Mouse (Mus musculus): Measurements from ENCODE around the gene Mrgprf. TPM values are rescaled to one million over a fixed set of nuclear protein-coding genes. Genes with fewer than 3 reads are reported as not detected.

Gene Mrgprf
- polyA plus RNA-seq, 1 experiment from 2014 or later: 2.2 TPM

DNA sequence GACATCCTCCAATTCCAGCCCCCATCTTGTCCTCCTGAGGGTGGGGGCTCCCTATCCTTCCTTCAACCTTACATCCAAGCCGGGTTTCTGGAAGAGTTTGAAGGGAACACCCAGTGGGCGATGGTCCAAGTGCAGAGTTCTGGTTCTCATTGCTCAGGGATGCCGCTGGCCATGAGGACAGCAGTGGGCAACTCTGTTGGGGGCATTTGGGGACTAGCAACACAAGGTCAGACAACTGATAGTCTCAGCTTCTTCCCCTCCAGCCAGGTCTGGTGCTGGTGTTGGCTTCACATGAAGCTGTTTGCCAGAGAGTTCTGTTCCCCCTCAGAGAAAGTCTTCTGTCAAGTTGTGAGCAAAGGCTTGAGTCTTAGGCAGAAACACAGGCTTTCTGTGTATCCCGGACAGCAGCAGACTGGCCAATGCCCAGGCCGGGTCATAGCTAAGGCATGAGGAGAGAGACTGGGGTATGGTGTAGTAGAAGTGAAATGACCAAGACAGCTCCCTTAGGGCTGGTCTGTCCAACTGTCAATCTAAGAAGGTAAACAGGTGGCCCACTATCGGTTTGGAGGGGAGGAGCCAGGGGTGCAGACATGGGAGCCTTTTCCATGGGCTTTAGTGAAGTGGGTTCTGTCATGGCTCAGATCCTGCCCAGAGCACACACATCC is 845 bp downstream of the Mrgprf start:
- no peaks in the 10 kb centered on the region for H3K36me3 ChIP-seq
- no peak for ATAC-seq (ENCODE audit: low FRiP score)
- H3K4me2 ChIP-seq: no peak overlapping the region
- H3K27me3 ChIP-seq (replicated peaks): no peaks in the 10 kb centered on the region
- peaks cover 10% of the 10 kb centered on the region for H3K4me1 ChIP-seq
- H3K9ac ChIP-seq (replicated peaks): no peak overlapping the region
- no peak overlapping the region for H3K4me3 ChIP-seq (replicated peaks)
- 89% methylated on average over 6 of the region's 6 CpGs for WGBS
- no peaks in the 10 kb centered on the region for H3K9me3 ChIP-seq (replicated peaks)
- H3K27ac ChIP-seq (replicated peaks): no peak overlapping the region

DNA sequence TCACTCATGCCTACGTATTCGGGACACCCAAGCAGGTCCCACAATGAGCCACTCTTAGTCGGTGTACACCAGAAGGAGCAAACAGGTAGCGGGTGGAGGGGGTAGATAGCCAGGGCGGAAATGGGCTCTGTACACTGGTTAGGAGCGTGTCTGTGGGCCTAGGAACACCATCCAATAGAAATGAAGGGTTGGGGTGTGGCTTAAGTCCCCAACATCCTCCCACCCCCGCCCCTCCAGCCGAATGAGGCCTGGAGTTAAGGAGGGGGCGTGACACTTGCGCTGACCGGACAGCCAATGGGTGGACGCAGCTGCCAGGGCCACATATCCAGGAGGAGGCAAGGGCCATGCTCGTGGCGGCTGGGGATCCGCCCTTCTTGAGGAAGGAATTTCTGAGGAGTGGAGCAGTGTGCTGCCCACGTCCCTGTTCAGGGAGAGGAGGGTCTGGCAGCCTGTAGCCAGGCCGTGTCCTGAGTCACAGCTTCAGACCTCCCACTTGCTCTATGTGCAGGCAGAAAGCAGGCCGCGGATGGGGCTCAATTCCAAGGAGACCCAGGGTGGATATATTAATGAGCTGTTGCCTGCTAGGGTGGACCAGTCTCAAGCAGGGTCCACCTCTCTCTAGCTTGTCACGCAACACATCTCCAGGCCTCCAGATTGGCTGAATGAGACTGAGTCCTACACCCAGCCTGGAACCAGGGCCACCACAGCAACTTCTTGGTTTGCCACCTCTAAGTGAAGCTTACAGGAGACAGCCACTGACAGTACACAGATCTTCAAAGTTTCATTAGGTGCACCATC is 2.1 kb downstream of the Mrgprf start:
- Histone ChIP-seq H3K36me3 (no peaks in the 10 kb centered on the region), H3K27me3 (replicated peaks) (no peaks in the 10 kb centered on the region), H3K27ac (replicated peaks) (no peak overlapping the region), H3K9ac (replicated peaks) (no peak overlapping the region), H3K4me1 (peaks cover 10% of the 10 kb centered on the region), H3K4me2 (peak overlapping the region; percentile 51), H3K9me3 (replicated peaks) (no peaks in the 10 kb centered on the region), H3K4me3 (replicated peaks) (peak overlapping the region; percentile 17)
- 9% methylated on average over 20 of the region's 20 CpGs for WGBS
- ATAC-seq (ENCODE audit: low FRiP score): peak; percentile 90

DNA sequence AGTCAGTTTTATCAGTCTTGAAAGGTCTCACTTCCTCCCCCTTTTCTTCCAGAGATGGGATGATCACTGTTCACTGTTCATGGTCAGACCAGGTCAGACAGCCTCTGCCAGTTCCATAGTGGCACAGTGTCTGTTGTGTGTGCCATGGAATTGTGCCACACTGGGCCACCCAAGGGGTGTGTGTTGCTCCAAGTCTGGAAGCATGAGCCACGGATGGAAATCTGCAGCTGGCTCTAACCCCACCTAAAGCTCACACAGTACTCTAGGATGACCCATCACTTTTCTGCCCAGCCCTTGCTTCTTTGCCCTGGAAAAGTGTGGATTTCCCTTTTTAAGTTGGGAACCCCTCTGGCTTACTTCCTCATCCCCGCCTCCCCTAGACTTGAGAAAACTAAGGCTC is 3.5 kb downstream of the Mrgprf start:
- Histone ChIP-seq H3K4me3 (replicated peaks) (no peak overlapping the region), H3K36me3 (no peaks in the 10 kb centered on the region), H3K4me2 (no peak overlapping the region), H3K9me3 (replicated peaks) (no peaks in the 10 kb centered on the region), H3K27me3 (replicated peaks) (no peaks in the 10 kb centered on the region), H3K27ac (replicated peaks) (no peak overlapping the region), H3K9ac (replicated peaks) (no peak overlapping the region), H3K4me1 (peaks cover 10% of the 10 kb centered on the region)
- 78% methylated on average over 2 of the region's 2 CpGs for WGBS
- ATAC-seq (ENCODE audit: low FRiP score): no peak

DNA sequence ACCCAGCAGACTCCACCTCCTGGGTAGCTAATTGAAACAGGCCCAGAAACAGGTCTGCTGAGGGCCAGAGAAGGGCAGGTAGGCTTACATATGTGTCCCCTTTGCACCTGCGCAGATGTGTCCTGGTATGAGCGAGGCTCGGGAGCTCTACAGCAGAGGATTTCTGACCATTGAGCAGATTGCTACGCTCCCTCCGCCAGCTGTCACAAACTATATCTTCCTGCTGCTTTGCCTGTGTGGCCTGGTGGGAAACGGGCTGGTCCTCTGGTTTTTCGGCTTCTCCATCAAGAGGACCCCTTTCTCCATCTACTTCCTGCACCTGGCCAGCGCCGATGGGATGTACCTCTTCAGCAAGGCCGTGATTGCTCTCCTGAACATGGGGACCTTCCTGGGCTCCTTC is 7.0 kb downstream of the Mrgprf start:
- Histone ChIP-seq H3K4me3 (replicated peaks) (no peak overlapping the region), H3K9ac (replicated peaks) (no peak overlapping the region), H3K9me3 (replicated peaks) (no peaks in the 10 kb centered on the region), H3K27ac (replicated peaks) (no peak overlapping the region), H3K4me2 (no peak overlapping the region), H3K4me1 (peaks cover 3% of the 10 kb centered on the region), H3K36me3 (no peaks in the 10 kb centered on the region), H3K27me3 (replicated peaks) (no peaks in the 10 kb centered on the region)
- WGBS: 95% methylated on average over 10 of the region's 10 CpGs
- no peak for ATAC-seq (ENCODE audit: low FRiP score)

DNA sequence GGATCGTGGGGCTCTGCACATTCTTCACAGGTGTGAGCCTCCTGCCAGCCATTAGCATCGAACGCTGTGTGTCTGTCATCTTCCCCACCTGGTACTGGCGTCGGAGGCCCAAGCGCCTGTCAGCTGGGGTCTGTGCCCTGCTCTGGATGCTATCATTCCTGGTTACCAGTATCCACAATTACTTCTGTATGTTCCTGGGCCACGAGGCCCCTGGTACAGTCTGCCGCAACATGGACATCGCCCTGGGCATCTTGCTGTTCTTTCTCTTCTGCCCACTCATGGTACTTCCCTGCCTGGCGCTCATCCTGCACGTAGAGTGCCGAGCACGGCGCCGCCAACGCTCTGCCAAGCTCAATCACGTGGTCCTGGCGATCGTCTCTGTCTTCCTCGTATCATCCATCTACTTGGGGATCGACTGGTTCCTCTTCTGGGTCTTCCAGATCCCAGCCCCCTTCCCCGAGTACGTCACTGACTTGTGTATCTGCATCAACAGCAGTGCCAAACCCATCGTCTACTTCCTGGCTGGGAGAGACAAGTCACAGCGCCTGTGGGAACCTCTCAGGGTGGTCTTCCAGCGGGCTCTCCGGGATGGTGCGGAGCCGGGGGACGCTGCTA is 7.5 kb downstream of the Mrgprf start:
- Histone ChIP-seq H3K27ac (replicated peaks) (no peak overlapping the region), H3K4me1 (no peaks in the 10 kb centered on the region), H3K27me3 (replicated peaks) (no peaks in the 10 kb centered on the region), H3K9ac (replicated peaks) (no peak overlapping the region), H3K36me3 (no peaks in the 10 kb centered on the region), H3K9me3 (replicated peaks) (no peaks in the 10 kb centered on the region), H3K4me2 (no peak overlapping the region), H3K4me3 (replicated peaks) (no peak overlapping the region)
- no peak for ATAC-seq (ENCODE audit: low FRiP score)
- 80% methylated on average over 30 of the region's 30 CpGs for WGBS

GRCm38 (mm10) chr7:145308866-145309265 is 8.2 kb downstream of the Mrgprf start:
- 84% methylated on average over 4 of the region's 4 CpGs for WGBS
- no peak overlapping the region for H3K4me2 ChIP-seq
- no peak for ATAC-seq (ENCODE audit: low FRiP score)
- H3K9me3 ChIP-seq (replicated peaks): no peaks in the 10 kb centered on the region
- no peak overlapping the region for H3K4me3 ChIP-seq (replicated peaks)
- no peaks in the 10 kb centered on the region for H3K4me1 ChIP-seq
- H3K27me3 ChIP-seq (replicated peaks): no peaks in the 10 kb centered on the region
- no peak overlapping the region for H3K27ac ChIP-seq (replicated peaks)
- no peaks in the 10 kb centered on the region for H3K36me3 ChIP-seq
- H3K9ac ChIP-seq (replicated peaks): no peak overlapping the region

GRCm38 (mm10) chr7:145309877-145310276 is 9.2 kb downstream of the Mrgprf start:
- WGBS: 100% methylated on average over 1 of the region's 1 CpGs
- no peak for ATAC-seq (ENCODE audit: low FRiP score)

GRCm38 (mm10) chr7:145310526-145310925 is 9.9 kb downstream of the Mrgprf start:
- Histone ChIP-seq H3K9me3 (replicated peaks) (no peaks in the 10 kb centered on the region), H3K4me3 (replicated peaks) (no peak overlapping the region), H3K4me2 (no peak overlapping the region), H3K27ac (replicated peaks) (no peak overlapping the region), H3K4me1 (no peaks in the 10 kb centered on the region), H3K36me3 (no peaks in the 10 kb centered on the region), H3K9ac (replicated peaks) (no peak overlapping the region), H3K27me3 (replicated peaks) (no peaks in the 10 kb centered on the region)
- no peak for ATAC-seq (ENCODE audit: low FRiP score)
- 63% methylated on average over 5 of the region's 5 CpGs for WGBS

More at GRCm38 (mm10) chr7:145309877-145310276, 9.2 kb downstream of the Mrgprf start:
- Histone ChIP-seq H3K27ac (replicated peaks) (no peak overlapping the region), H3K4me3 (replicated peaks) (no peak overlapping the region), H3K4me2 (no peak overlapping the region), H3K36me3 (no peaks in the 10 kb centered on the region), H3K27me3 (replicated peaks) (no peaks in the 10 kb centered on the region), H3K9me3 (replicated peaks) (no peaks in the 10 kb centered on the region), H3K9ac (replicated peaks) (no peak overlapping the region), H3K4me1 (no peaks in the 10 kb centered on the region)

- ATAC-seq (ENCODE audit: low FRiP score): no peak
- Histone ChIP-seq H3K4me3 (replicated peaks) (no peak overlapping the region), H3K27ac (replicated peaks) (no peak overlapping the region), H3K36me3 (no peaks in the 10 kb centered on the region), H3K4me1 (no peaks in the 10 kb centered on the region), H3K9ac (replicated peaks) (no peak overlapping the region), H3K4me2 (no peak overlapping the region), H3K27me3 (replicated peaks) (no peaks in the 10 kb centered on the region), H3K9me3 (replicated peaks) (no peaks in the 10 kb centered on the region)
- WGBS: 83% methylated on average over 3 of the region's 3 CpGs
Observed at GRCm38 (mm10) chr7:145312137-145312536, 11.5 kb downstream of the Mrgprf start.

- H3K27me3 ChIP-seq (replicated peaks): no peaks in the 10 kb centered on the region
Observed at GRCm38 (mm10) chr7:145314785-145315411, 14.3 kb downstream of the Mrgprf start, which contains the start of gene Mrgprd. Mrgprd (plus strand) TSS chr7:145314835.

GRCm38 (mm10) chr7:145317522-145317921 is 16.9 kb downstream of the Mrgprf start:
- Histone ChIP-seq H3K4me1 (no peaks in the 10 kb centered on the region), H3K4me3 (replicated peaks) (no peak overlapping the region), H3K9me3 (replicated peaks) (no peaks in the 10 kb centered on the region), H3K36me3 (no peaks in the 10 kb centered on the region), H3K4me2 (no peak overlapping the region), H3K27ac (replicated peaks) (no peak overlapping the region), H3K27me3 (replicated peaks) (no peaks in the 10 kb centered on the region), H3K9ac (replicated peaks) (no peak overlapping the region)
- ATAC-seq (ENCODE audit: low FRiP score): no peak
- 69% methylated on average over 4 of the region's 4 CpGs for WGBS

More at GRCm38 (mm10) chr7:145314785-145315411, 14.3 kb downstream of the Mrgprf start, which contains the start of gene Mrgprd:
- Histone ChIP-seq H3K36me3 (no peaks in the 10 kb centered on the region), H3K9me3 (replicated peaks) (no peaks in the 10 kb centered on the region), H3K4me1 (no peaks in the 10 kb centered on the region), H3K4me3 (replicated peaks) (no peak within 1 kb of the TSS), H3K27ac (replicated peaks) (no peak within 1 kb of the TSS), H3K9ac (replicated peaks) (no peak within 1 kb of the TSS), H3K4me2 (no peak within 1 kb of the TSS)
- 94% methylated on average over 6 of the region's 6 CpGs for WGBS
- no peak for ATAC-seq (ENCODE audit: low FRiP score)
